Mouse (Mus musculus) gastrocnemius, postnatal 14 days (tissue): ENCODE data around the gene Trip4. TPM values are rescaled to one million over a fixed set of nuclear protein-coding genes. Genes with fewer than 3 reads are reported as not detected.

ENCODE experiments used
- DNase-seq: peaks from one replicate; pipeline ENCODE4 v3.0.0; 2021; ENCODE audit warnings: mixed read lengths
- intact Hi-C: fragments of 180-260 bp; cut with DNase I; formaldehyde crosslinking; loops from one replicate; pipeline ENCODE4 v1.15.1; 2025; ENCODE audit warnings: low total_unique reads
- total RNA-seq, 2 experiments: library from RNA; stranded (reverse); gene quantifications; 2 replicates each; pipeline ENCODE4 v1.2.3; 2021

Gene Trip4
- total RNA-seq, 2 experiments from 2014 or later = 14.9 to 15.6 TPM

GRCm38 (mm10) chr9:65844421-65845165, 64.0 kb downstream of the Trip4 start:
- no peak for DNase-seq
- intact Hi-C loops = no loop called here

GRCm38 (mm10) chr9:65839841-65840240, 68.8 kb downstream of the Trip4 start:
- DNase-seq = no peak
- intact Hi-C loops = loop anchor here (10.0 kb wide), 1 partner anchor 145 kb away; no protein-coding TSS in a partner anchor

- DNase-seq = no peak
- intact Hi-C loops = loop anchor here (10.0 kb wide), 1 partner anchor 142 kb away; no protein-coding TSS in a partner anchor
Measured at GRCm38 (mm10) chr9:65836916-65837315, 71.7 kb downstream of the Trip4 start.

- DNase-seq = no peak
Measured at GRCm38 (mm10) chr9:65834628-65835354, 73.8 kb downstream of the Trip4 start.

GRCm38 (mm10) chr9:65833640-65834039, 75.0 kb downstream of the Trip4 start:
- no peak for DNase-seq
- intact Hi-C loops = loop anchor here (10.0 kb wide), 1 partner anchor 139 kb away; no protein-coding TSS in a partner anchor

More at GRCm38 (mm10) chr9:65834628-65835354, 73.8 kb downstream of the Trip4 start:
- intact Hi-C loops = loop anchor here (10.0 kb wide), 1 partner anchor 140 kb away; no protein-coding TSS in a partner anchor

GRCm38 (mm10) chr9:65833230-65833629, 75.4 kb downstream of the Trip4 start:
- no peak for DNase-seq
- intact Hi-C loops = loop anchor here (10.0 kb wide), 1 partner anchor 138 kb away; no protein-coding TSS in a partner anchor

GRCm38 (mm10) chr9:65832041-65832440, 76.6 kb downstream of the Trip4 start:
- intact Hi-C loops = loop anchor here (10.0 kb wide), 1 partner anchor 137 kb away; no protein-coding TSS in a partner anchor
- no peak for DNase-seq

GRCm38 (mm10) chr9:65831164-65831563, 77.4 kb downstream of the Trip4 start:
- intact Hi-C loops = loop anchor here (10.0 kb wide), 1 partner anchor 136 kb away; no protein-coding TSS in a partner anchor
- no peak for DNase-seq

GRCm38 (mm10) chr9:65830255-65830654, 78.3 kb downstream of the Trip4 start:
- intact Hi-C loops = loop anchor here (10.0 kb wide), 1 partner anchor 135 kb away; no protein-coding TSS in a partner anchor
- DNase-seq = no peak

- intact Hi-C loops = no loop called here
- peak; percentile 41 for DNase-seq
Measured at GRCm38 (mm10) chr9:65829410-65829809, 79.2 kb downstream of the Trip4 start.

GRCm38 (mm10) chr9:65828511-65828910, 80.1 kb downstream of the Trip4 start:
- no peak for DNase-seq
- intact Hi-C loops = no loop called here

GRCm38 (mm10) chr9:65828016-65828403, 80.6 kb downstream of the Trip4 start:
- no peak for DNase-seq
- intact Hi-C loops = no loop called here

- DNase-seq = peak; percentile 92
- intact Hi-C loops = no loop called here
Measured at GRCm38 (mm10) chr9:65827344-65828015, 81.1 kb downstream of the Trip4 start, which contains the start of gene Zfp609. TSS of gene Zfp609 (minus strand) at chr9:65827564.

- intact Hi-C loops = no loop called here
- DNase-seq = peak; percentile 10
Measured at GRCm38 (mm10) chr9:65826588-65827343, 81.8 kb downstream of the Trip4 start.

GRCm38 (mm10) chr9:65826226-65826587, 82.4 kb downstream of the Trip4 start:
- no peak for DNase-seq
- intact Hi-C loops = no loop called here

- no peak for DNase-seq
- intact Hi-C loops = no loop called here
Measured at GRCm38 (mm10) chr9:65823716-65824462, 84.7 kb downstream of the Trip4 start.

- no peak for DNase-seq
- intact Hi-C loops = no loop called here
Measured at GRCm38 (mm10) chr9:65822011-65822410, 86.6 kb downstream of the Trip4 start.

- DNase-seq = no peak
- intact Hi-C loops = no loop called here
Measured at GRCm38 (mm10) chr9:65820301-65820700, 88.3 kb downstream of the Trip4 start.
